Mouse (Mus musculus): ENCODE measurements at regions not wholly inside any gene's neighbourhood (a gene's known extent, or its start where the extent isn't known, plus 50 kb on each side); places are given as distances from the start of the nearest gene placed in this dataset.

DNA sequence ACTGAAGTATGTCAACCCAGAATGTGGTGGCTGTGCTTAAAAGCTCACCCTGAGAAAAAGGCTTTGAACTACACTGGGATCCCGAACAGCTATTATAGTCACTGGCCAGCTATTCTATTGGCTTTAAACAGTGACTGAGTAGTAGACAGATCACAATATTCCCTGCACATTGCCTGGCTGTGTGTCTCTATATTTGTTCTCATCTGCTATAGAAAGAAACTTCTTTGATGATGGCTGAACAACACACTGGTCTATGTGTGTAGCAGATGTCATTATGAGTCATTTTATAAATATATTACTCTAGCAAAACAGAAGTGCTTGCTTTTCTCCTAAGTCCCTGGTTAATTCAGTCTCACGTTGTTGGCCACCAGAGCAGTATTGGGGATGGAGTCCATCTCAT lies 152.1 kb upstream of the Slco6d1 start:
- DNase-seq (ENCODE audit: low spot score): no peak

DNA sequence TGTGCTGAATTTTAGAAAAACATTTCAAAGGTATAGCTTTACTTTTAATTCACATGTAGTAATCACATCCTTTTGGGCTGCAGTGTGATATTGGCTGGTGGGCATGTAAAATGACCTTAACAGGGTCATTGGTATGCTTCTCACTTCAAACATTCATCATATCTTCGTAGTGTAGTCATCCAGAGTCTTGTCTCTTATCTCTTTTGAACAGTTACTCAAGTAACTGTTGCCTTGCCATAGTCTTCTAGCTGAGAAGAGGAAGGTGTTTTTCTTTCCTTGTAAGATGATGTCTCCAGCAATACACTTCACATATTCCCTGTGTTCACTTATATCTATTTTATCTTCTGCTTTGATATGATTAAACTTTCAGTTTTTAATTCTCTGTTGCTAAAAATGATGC lies 150.7 kb upstream of the Slco6d1 start:
- no peak for DNase-seq (ENCODE audit: low spot score)

DNA sequence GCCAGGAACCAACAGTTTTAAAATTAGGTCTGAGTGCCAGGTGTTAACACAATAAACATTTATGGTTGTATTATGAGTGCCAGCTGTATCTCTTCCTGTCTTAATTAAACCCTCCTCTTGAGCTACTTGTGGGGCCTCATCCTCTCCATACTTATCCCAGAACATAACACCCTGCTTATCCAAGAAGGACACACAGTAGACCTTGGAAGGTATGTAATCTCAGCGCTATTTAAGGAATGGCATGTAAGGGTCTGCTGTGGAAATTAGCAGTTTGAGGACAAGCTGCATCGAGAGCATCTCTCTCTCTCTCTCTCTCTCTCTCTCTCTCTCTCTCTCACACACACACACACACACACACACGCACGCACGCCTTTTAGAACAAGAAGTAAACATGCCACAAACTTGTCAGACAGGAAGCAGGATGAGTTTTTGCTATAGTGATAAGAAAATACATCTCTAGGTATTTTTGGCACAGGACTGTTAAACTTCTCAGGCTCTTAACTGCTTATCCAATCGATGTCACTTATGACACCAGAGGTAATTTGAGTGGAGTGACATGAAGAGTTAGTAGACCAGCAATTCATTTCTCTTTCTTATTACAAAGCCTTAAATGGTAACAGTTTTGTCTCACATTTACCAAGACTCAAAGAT lies 146.8 kb upstream of the Slco6d1 start:
- no peak for DNase-seq (ENCODE audit: low spot score)

DNA sequence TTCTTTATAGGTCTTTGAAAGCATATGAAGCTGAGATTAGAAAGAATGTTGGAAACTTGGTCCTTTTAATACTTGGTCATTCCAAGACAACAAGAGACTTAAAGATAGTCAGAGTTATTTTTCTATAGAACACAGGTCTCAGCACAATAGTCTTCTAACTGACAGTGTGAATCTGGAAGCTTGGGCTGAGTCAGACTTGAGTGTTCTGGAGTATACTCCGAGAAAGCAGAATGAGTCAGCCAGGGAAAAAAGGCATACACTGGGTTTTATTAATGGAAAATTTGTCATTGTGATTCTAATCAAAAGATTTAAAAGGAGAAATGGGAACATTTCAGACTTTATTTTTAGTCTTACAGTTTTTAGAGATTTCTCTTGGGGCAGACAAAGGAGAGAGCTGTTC lies 145.4 kb upstream of the Slco6d1 start:
- DNase-seq (ENCODE audit: low spot score): no peak

DNA sequence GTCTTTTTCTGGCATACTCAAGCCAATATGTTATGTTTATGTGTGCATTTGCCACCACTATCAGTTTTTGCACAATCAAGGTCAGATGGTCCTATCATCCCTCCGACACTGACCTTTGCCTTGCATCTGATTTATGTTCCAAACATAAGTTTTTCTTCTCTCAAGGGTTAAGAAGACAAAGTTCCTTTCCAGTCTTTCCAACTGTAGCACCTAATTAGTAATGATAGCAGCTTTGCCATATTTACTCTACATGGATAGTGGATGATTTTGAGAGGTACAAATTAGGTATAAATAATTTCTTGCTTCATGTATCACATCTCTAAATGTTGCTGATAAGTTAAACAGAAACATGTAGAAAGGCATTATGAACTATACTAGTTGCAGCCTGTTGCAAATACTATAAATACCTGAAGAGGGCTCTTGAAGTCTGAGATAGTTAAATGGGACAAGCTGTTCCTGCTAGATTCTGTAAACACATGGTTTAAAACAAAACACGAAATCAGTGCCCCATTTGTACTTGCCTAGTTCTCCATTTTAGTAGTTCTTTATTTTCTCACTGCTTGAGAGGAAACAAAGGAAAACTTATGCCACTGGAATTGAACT lies 141.4 kb upstream of the Slco6d1 start:
- no peak for DNase-seq (ENCODE audit: low spot score)

DNA sequence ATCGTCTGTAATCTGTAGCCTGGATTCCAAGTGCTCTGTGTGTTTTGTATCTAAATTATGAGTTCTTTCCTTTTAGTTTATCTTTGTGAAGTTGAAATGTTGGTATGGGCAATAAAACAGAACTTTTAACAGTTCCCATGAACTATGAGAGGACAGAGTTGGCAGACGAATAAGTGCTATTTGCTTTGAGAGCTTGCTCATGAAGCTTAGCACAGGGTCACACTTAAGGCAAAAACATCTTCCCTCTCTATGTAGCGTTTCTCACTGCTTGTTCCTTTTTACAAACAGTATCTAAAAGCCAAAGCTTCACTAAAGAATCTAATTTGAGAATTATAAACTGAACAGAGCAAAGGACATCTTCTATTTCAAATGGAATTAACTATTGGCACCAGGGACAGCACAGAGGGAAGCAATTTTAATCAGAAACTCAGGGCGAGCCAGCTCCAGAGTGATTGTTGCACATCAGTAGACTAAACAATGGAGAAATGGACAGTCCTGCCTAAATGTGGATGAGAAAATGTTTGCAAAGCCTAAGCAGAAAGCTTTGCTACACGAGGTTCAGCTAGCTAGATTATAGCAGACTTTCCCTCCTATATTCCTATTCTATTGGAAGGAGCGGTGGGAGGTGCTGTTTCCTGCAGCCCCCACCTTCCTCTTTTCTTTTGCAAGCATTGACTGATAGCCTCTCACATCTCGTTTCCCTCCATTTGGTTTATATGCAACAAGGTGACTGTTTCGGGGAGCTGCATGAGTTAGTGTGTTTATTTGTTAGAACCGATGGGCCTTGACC lies 140.5 kb upstream of the Slco6d1 start:
- no peak for DNase-seq (ENCODE audit: low spot score)

DNA sequence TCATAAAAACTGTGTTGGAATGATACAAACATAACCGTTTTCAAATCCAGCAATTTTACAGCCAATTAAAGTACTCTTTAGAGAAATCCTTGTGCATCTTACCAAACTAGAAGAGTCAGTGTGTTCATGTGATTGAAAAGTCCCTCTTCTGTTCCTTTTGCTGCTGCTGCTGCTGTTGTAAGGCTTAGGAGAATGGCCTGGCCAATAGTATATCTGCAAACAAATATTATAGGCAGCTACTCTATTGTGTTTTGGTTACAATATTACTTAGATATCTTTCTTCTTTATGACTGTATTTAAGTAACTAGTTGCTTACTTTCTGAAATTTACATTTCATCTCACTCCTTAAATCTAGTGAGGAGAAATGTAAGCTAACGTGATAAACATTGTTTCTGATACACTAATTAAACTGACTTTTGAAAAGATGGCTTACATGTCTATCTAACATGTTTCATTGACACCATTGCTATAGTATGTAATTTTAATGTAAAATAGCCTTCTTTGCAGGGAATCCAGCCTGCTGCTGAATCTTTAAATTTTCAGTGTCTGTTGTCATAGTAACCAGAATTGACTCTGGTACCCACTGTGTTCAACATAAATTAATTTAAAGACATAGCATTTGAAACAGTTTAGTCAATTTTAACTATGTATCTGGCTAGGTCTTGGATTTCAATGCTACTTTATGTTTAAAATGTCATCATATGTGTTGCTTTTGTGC lies 139.7 kb upstream of the Slco6d1 start:
- DNase-seq (ENCODE audit: low spot score): no peak

DNA sequence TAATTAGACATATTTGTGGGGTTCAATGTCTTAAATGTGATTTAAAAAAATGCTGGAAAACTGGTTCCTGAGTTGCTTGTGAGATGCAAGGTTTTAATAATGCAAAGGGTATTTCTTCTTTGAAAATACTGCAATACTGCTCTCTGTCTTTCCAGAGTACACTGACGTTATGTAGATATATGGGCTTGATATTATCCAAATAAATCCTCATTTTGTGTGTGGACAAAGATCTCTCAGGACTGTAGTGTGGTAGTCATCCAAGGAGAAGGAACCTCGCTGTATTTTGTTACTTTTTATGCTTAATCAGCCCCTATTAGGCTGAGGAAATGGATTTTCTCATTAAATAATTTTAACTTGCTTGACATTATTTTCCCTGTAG lies 139.2 kb upstream of the Slco6d1 start:
- no peak for DNase-seq (ENCODE audit: low spot score)

DNA sequence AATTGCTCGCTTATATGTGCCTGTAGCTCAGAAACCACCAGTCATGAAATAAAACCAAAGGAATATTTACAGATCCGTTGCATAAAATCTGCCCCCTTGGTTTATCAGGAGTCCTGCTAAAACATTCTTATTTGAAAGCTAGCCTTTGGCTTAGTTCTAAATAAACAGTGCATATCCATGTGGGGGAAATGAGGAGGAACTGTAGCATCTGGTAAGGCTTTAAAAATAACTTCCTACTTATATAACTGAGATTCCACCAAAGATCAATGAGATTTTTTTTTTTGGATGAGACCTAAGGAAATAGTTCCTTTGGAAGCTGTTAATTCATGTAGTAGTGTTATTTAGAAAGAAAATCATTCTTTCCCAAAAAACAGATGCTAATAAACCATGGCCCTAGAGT lies 117.8 kb upstream of the Slco6d1 start:
- no peak for DNase-seq (ENCODE audit: low spot score)

DNA sequence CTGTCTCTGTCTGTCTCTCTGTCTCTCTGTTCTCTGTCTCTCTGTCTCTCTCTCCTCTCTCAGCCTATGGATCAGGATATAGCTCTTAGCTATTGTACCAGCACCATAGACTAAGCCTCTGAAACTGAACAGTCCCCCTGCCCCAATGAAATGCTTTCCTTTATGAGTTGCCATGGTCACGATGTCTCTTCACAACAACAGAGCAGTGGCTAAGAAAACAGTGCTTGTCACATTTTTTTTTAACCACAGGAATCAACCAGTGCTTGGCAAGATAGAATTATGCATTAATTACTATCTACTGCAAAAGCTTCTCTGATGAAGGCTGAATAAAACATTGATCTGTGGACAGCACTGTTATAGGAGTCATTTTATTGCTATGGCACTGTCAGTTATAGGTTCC lies 114.6 kb upstream of the Slco6d1 start:
- DNase-seq (ENCODE audit: low spot score): no peak

DNA sequence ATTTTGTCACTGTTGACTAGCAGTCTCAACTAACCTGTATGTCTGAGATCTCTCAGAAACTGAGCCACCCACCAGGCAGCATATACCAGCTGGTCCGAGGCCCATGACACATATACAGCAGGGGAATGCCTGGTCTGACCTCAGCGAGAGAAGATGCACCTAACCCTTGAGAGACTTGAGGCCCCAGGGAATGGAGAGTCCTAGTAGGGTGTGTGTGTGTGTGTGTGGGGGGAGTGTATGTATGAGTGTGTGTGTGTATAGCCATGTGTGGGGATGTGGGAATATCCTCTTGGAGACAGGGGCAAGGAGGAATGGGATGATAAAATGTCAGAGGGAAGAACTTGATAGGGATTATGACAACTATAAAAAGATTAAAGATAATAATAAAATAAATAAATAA lies 113.4 kb upstream of the Slco6d1 start:
- no peak for DNase-seq (ENCODE audit: low spot score)

DNA sequence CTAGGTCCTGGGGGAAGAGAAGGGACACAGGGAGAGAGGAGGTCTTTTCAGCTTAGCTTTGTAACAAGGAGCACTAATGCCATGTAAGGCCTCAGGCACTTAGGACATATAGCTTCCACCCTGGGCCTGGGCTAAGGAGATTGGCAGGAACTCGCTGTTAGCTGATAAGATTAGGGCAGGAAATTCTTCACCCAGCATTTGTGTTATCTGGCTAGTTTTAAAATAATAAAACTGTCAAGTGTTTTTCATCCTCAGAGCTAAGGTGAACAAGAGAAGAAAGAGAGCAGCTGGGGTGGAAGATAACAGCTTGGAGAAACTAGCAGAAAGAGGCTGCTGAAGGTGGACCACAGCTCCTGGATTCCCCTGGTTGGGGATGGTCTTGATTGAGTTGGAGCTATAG lies 111.0 kb upstream of the Slco6d1 start:
- DNase-seq (ENCODE audit: low spot score): no peak

DNA sequence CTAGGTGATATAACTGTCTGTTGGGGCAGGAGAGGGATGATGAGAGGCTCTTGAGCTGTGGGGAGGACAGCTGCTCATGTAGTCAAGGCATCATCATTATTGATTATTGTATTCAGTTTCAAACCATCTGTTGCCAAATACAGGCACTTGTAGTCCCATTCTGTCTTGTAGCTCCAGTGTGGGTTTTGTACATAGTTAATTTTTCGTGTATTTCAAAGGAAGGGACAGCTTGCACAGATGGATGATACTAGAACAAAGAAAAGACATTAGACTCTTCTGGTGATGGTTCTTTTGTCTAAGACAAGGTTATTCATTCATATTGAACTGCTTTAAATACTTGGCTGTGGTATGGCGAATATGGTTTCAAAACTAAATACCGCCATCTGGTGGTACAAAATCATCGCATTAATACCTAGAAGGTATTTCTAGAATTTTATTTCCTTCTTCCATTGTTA lies 70.8 kb upstream of the Slco6d1 start:
- peak; percentile 3 for DNase-seq (ENCODE audit: low spot score)

DNA sequence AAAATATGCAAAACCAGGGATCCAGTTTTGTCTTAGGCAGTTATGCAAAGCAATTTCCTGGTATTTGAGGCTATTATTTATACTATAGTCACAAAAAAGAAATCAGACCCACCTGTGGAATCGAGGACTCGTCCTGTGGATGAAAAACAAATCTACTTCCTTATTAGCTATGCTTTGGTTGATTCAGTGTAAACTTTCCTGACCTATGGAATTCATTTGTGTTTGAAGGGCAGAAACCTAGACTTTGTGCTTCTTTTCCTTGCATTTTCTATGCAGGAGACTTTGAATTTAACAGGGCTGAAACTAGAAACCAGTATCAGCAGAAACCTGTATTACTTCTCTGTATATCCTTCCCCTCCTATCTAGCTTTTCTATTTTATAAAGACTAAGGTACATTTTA lies 70.2 kb upstream of the Slco6d1 start:
- no peak for DNase-seq (ENCODE audit: low spot score)

DNA sequence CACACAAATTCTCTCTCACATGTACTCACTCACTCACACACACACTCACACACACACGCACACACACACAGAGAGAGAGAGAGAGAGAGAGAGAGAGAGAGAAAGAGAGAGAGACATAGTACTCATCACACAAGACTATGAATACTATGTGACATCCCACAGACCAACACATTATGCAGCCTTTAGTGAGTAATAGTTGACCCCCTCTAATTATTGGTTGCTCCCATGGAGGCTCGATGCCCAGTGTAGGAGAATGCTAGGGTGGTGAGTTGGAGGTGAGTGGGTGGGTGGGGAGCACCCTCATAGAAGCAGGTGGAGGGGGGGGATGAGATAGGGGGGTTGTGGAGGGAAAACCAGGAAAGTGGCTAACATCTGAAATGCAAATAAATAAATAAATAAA lies 69.4 kb upstream of the Slco6d1 start:
- DNase-seq (ENCODE audit: low spot score): no peak
